Mouse (Mus musculus) limb, embryonic 10.5 days (tissue): ENCODE results near the gene Wdr38. TPM values are rescaled to one million over a fixed set of nuclear protein-coding genes. Genes with fewer than 3 reads are reported as not detected.

ENCODE experiments used
- DNase-seq: peaks from one replicate; pipeline ENCODE4 v3.0.0-alpha.2; 2017; ENCODE audit warnings: low spot score
- H3K27ac ChIP-seq: fragments of 300-500 bp; sonication (generic); 2 replicates; pipeline ENCODE4 v1.5.1; 2016; ENCODE audit warnings: mild to moderate bottlenecking
- H3K27me3 ChIP-seq: fragments of 300-500 bp; sonication (generic); 2 replicates; pipeline ENCODE4 v1.6.1; 2016; ENCODE audit warnings: low read depth, mild to moderate bottlenecking; ENCODE audit not compliant: poor library complexity, severe bottlenecking
- H3K36me3 ChIP-seq: fragments of 300-500 bp; sonication (generic); 2 replicates; pipeline ENCODE4 v1.6.1; 2016; ENCODE audit warnings: mild to moderate bottlenecking, moderate library complexity
- H3K4me1 ChIP-seq: fragments of 300-500 bp; sonication (generic); 2 replicates; pipeline ENCODE4 v1.6.1; 2016
- H3K4me3 ChIP-seq: fragments of 300-500 bp; sonication (generic); 2 replicates; pipeline ENCODE4 v1.5.1; 2016; ENCODE audit warnings: mild to moderate bottlenecking, moderate library complexity
- H3K9me3 ChIP-seq: fragments of 300-500 bp; sonication (generic); replicated peaks from 2 replicates; pipeline ENCODE4 v1.6.1; 2016; ENCODE audit warnings: mild to moderate bottlenecking
- WGBS: fragments of 180-500 bp; shearing (Covaris S2); methylation state at CpG from one replicate; pipeline ENCODE4 v1.1.7; 2016; 5-methylcytosine and 5-hydroxymethylcytosine counted together
- polyA plus RNA-seq: library from polyadenylated mRNA; unstranded; fragments of >200 nt; fragmentation: Nextera tagmentation; extraction: Ambion mirVana; gene quantifications from 2 replicates; pipeline ENCODE4 v1.2.1, GENCODE M21; 2016

The Wdr38 gene
- polyA plus RNA-seq, 1 experiment from 2014 or later = 1.6 TPM

GRCm38 (mm10) chr2:38975181-38975580 lies 22.1 kb upstream of the Wdr38 start:
- Histone ChIP-seq H3K27me3 (no peaks in the 10 kb centered on the region), H3K9me3 (no peaks in the 10 kb centered on the region), H3K4me3 (no peak overlapping the region), H3K36me3 (no peaks in the 10 kb centered on the region), H3K4me1 (peaks cover 12% of the 10 kb centered on the region; the same call in 1 of the 2 replicates), H3K27ac (no peak overlapping the region)
- 71% methylated on average over 3 of the region's 3 CpGs for WGBS
- DNase-seq = no peak

- no peak overlapping the region for H3K27ac ChIP-seq
- peaks cover 12% of the 10 kb centered on the region; the same call in 1 of the 2 replicates for H3K4me1 ChIP-seq
- no peak overlapping the region for H3K4me3 ChIP-seq
- no peak for DNase-seq
- H3K9me3 ChIP-seq = no peaks in the 10 kb centered on the region
- 82% methylated on average over 21 of the region's 21 CpGs for WGBS
- H3K36me3 ChIP-seq = no peaks in the 10 kb centered on the region
- no peaks in the 10 kb centered on the region for H3K27me3 ChIP-seq
These were observed 21.1 kb upstream of the Wdr38 start for GRCm38 (mm10) chr2:38975941-38976805.

GRCm38 (mm10) chr2:38977837-38978236 lies 19.4 kb upstream of the Wdr38 start:
- Histone ChIP-seq H3K9me3 (no peaks in the 10 kb centered on the region), H3K27me3 (no peaks in the 10 kb centered on the region), H3K36me3 (no peaks in the 10 kb centered on the region), H3K27ac (no peak overlapping the region), H3K4me1 (peaks cover 12% of the 10 kb centered on the region; the same call in 1 of the 2 replicates), H3K4me3 (no peak overlapping the region)
- DNase-seq = no peak
- WGBS = 81% methylated on average over 4 of the region's 4 CpGs

- Histone ChIP-seq H3K36me3 (no peaks in the 10 kb centered on the region), H3K27me3 (no peaks in the 10 kb centered on the region), H3K27ac (no peak overlapping the region), H3K4me3 (no peak overlapping the region), H3K4me1 (no peaks in the 10 kb centered on the region), H3K9me3 (0 out of 2 replicates have a peak, but pooled peaks cover 4% of the 10 kb centered on the region)
- WGBS = 98% methylated on average over 2 of the region's 2 CpGs
- no peak for DNase-seq
These were observed 13.8 kb upstream of the Wdr38 start for GRCm38 (mm10) chr2:38983456-38983855.

GRCm38 (mm10) chr2:38986580-38986979 lies 10.7 kb upstream of the Wdr38 start:
- 91% methylated on average over 3 of the region's 3 CpGs for WGBS
- H3K27ac ChIP-seq = no peak overlapping the region
- no peak for DNase-seq
- H3K36me3 ChIP-seq = no peaks in the 10 kb centered on the region
- no peaks in the 10 kb centered on the region for H3K4me1 ChIP-seq
- H3K4me3 ChIP-seq = no peak overlapping the region
- H3K9me3 ChIP-seq = 0 out of 2 replicates have a peak, but pooled peaks cover 4% of the 10 kb centered on the region
- H3K27me3 ChIP-seq = no peaks in the 10 kb centered on the region

DNA sequence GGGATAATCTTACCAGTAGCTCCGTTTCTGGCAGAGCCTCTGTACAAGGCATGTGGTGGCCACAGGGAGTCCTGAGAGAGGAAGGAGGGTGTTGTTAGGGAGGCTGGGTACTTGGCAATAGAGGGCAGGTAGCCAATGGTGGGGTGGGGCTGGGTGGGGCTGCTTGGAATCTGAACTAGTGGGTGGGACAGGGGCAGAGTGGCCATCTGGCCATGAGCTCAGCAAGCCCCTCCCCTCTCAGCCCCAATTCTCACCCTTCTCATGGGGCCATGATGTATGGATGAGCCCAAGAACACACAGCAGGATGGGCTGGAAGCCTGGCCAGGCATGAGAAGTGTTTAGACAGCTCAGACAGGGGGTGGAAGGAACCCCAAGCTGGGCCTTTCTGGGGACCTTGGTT lies 9.9 kb upstream of the Wdr38 start:
- 66% methylated on average over 1 of the region's 1 CpGs for WGBS
- Histone ChIP-seq H3K9me3 (0 out of 2 replicates have a peak, but pooled peaks cover 4% of the 10 kb centered on the region), H3K4me1 (no peaks in the 10 kb centered on the region), H3K27me3 (no peaks in the 10 kb centered on the region), H3K27ac (peak overlapping the region; percentile 44; the same call in 1 of the 2 replicates), H3K36me3 (no peaks in the 10 kb centered on the region), H3K4me3 (no peak overlapping the region)
- DNase-seq = no peak

DNA sequence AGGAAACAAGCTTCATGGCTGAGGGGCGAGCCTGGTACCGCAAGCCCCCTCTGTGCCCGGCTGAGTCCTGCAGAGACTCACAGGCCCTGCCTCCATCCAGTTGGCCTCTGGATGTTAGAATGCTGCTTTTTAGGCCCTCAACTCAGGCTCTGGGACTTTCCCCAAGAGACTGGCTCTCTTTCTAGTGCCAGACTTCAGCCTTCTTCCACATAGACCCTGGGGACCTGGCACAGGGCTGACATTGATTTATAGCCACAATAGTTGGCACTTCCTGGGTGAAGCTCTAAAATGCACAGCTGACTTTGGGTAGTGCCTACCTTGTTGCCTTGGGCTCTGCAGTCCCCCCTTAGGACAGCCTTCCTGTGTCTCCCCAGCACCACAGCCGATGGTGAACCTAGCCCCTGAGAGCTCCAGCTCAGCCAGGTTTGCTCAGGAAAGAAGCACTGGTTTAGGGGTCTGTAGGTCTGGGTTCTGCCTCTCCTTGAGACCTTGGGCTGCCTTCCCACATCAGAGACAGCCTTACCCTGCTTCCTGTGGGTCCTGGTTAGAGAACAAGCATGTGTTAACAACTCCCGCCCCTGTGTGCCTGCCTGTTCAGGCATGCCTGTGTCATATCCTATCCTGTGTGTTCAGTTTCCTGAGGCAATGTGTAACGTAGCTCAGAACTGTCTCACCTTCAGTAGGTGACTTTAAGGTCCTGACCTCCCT lies 9.3 kb upstream of the Wdr38 start:
- peak overlapping the region; percentile 44; the same call in 1 of the 2 replicates for H3K27ac ChIP-seq
- WGBS = 82% methylated on average over 6 of the region's 6 CpGs
- H3K9me3 ChIP-seq = 0 out of 2 replicates have a peak, but pooled peaks cover 4% of the 10 kb centered on the region
- no peak for DNase-seq
- H3K36me3 ChIP-seq = no peaks in the 10 kb centered on the region
- H3K27me3 ChIP-seq = no peaks in the 10 kb centered on the region
- H3K4me1 ChIP-seq = no peaks in the 10 kb centered on the region
- no peak overlapping the region for H3K4me3 ChIP-seq

DNA sequence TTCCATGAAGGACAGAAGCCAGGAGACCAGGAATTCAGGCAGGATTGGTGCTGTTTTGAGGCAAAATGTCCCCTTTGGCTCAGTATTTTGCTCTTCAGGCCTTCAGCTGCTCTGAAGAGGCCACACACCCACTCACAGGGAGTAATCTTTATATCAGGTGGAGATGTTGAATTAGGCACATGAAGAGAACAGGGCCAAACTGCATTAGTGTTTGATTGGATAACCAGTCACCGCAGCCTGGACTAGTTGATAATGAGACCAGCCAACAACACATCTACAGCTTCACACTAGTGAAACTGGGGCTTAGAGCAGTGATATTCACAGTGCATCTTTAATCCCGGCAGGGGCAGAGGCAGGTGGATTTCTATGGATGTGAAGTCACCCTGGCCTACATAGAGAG lies 8.3 kb upstream of the Wdr38 start:
- DNase-seq = no peak
- 97% methylated on average over 2 of the region's 2 CpGs for WGBS
- no peaks in the 10 kb centered on the region for H3K4me1 ChIP-seq
- no peak overlapping the region for H3K4me3 ChIP-seq
- H3K27ac ChIP-seq = no peak overlapping the region
- no peaks in the 10 kb centered on the region for H3K9me3 ChIP-seq
- no peaks in the 10 kb centered on the region for H3K27me3 ChIP-seq
- no peaks in the 10 kb centered on the region for H3K36me3 ChIP-seq

DNA sequence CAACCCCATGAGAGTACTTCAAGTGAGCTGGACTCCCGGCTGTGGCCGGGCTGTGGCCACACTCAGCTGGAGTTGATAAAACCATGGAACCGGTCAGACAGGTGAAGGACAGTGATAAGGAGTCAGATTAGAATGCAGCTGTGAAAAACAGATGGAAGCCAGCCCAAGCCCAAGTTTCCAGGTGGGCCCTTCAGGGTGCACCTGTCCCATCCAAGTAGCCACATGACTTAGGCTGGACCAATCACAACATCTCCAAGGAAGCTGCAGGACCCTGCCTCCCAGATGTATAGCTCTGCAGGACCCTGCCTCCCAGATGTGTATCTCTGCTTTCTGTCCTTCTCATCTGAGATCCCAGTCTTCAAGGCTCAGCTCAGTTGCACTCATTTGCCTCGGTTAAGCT lies 5.3 kb upstream of the Wdr38 start:
- no peak for DNase-seq
- no peaks in the 10 kb centered on the region for H3K36me3 ChIP-seq
- H3K27ac ChIP-seq = no peak overlapping the region
- H3K9me3 ChIP-seq = no peaks in the 10 kb centered on the region
- H3K4me3 ChIP-seq = no peak overlapping the region
- H3K27me3 ChIP-seq = no peaks in the 10 kb centered on the region
- WGBS = 76% methylated on average over 4 of the region's 4 CpGs
- H3K4me1 ChIP-seq = no peaks in the 10 kb centered on the region

DNA sequence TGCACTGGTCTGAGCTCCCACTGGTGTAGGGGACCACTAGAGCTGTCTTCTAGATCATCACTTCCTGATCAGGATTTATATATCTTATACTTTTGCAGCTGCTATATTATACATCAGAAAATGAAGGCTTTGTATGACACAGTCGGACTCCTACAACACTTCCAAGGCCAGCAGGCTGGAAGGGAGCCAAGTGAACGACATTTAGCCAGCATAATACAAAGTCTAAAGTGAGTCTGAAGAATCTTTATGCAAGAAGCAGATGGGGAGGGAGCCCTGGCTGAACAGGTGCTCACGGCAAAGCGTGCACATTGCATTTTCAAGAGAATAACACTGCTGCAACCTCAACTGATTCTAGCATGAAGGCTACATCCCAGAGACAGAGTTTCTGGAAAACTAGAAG lies 4.8 kb upstream of the Wdr38 start:
- WGBS = 75% methylated on average over 4 of the region's 4 CpGs
- H3K4me3 ChIP-seq = no peak overlapping the region
- H3K9me3 ChIP-seq = no peaks in the 10 kb centered on the region
- H3K36me3 ChIP-seq = no peaks in the 10 kb centered on the region
- no peak overlapping the region for H3K27ac ChIP-seq
- no peak for DNase-seq
- H3K4me1 ChIP-seq = no peaks in the 10 kb centered on the region
- no peaks in the 10 kb centered on the region for H3K27me3 ChIP-seq

GRCm38 (mm10) chr2:38999381-38999780 lies 2.1 kb downstream of the Wdr38 start:
- Histone ChIP-seq H3K36me3 (peaks cover 52% of the 10 kb centered on the region), H3K4me3 (no peak overlapping the region), H3K9me3 (no peaks in the 10 kb centered on the region), H3K27ac (no peak overlapping the region), H3K27me3 (no peaks in the 10 kb centered on the region), H3K4me1 (peaks cover 26% of the 10 kb centered on the region)
- WGBS = 58% methylated on average over 4 of the region's 4 CpGs
- DNase-seq = no peak

- Histone ChIP-seq H3K9me3 (no peaks in the 10 kb centered on the region), H3K36me3 (peaks cover 52% of the 10 kb centered on the region), H3K4me3 (no peak overlapping the region), H3K27ac (no peak overlapping the region), H3K27me3 (no peaks in the 10 kb centered on the region), H3K4me1 (peaks cover 26% of the 10 kb centered on the region)
- no peak for DNase-seq
- 72% methylated on average over 8 of the region's 8 CpGs for WGBS
These were observed 2.8 kb downstream of the Wdr38 start for GRCm38 (mm10) chr2:38999910-39000586.

GRCm38 (mm10) chr2:39000587-39000919 lies 3.3 kb downstream of the Wdr38 start:
- Histone ChIP-seq H3K27ac (no peak overlapping the region), H3K4me3 (no peak overlapping the region), H3K4me1 (peaks cover 27% of the 10 kb centered on the region), H3K9me3 (no peaks in the 10 kb centered on the region), H3K27me3 (no peaks in the 10 kb centered on the region), H3K36me3 (peaks cover 52% of the 10 kb centered on the region)
- WGBS = 87% methylated on average over 4 of the region's 4 CpGs
- no peak for DNase-seq
